Mouse (Mus musculus) intestine, embryonic 16.5 days (tissue): ENCODE data around the gene Ndufs8. TPM values are rescaled to one million over a fixed set of nuclear protein-coding genes. Genes with fewer than 3 reads are reported as not detected.
"Not testable (repeated sequence)": the region's sequence is repeated elsewhere in the genome, so short reads cannot be mapped to it uniquely, and the experiment has no call there.

ENCODE experiments used
- ATAC-seq: fragments of 200-750 bp; cut with Nextera tagmentation; 2 replicates; pipeline ENCODE4 v1.8.0; 2017; ENCODE audit warnings: moderate TSS enrichment, moderate library complexity
- H3K27ac ChIP-seq: fragments of 300-500 bp; sonication (generic); 2 replicates; pipeline ENCODE4 v1.5.1; 2014; ENCODE audit warnings: mild to moderate bottlenecking, low read length
- H3K27me3 ChIP-seq: fragments of 300-500 bp; sonication (generic); replicated peaks from 2 replicates; pipeline ENCODE4 v1.6.1; 2014; ENCODE audit warnings: low read length, control low read depth, mixed read lengths; ENCODE audit not compliant: control insufficient read depth, insufficient read depth
- H3K36me3 ChIP-seq: fragments of 300-500 bp; sonication (generic); 2 replicates; pipeline ENCODE4 v1.6.1; 2014; ENCODE audit warnings: low read length, control low read depth; ENCODE audit not compliant: control insufficient read depth, insufficient read depth
- H3K4me1 ChIP-seq: fragments of 300-500 bp; sonication (generic); 2 replicates; pipeline ENCODE4 v1.6.1; 2014; ENCODE audit warnings: low read length, control low read depth, mixed read lengths; ENCODE audit not compliant: control insufficient read depth, insufficient read depth
- H3K4me2 ChIP-seq: fragments of 300-500 bp; sonication (generic); 2 replicates; pipeline ENCODE4 v1.6.1; 2014; ENCODE audit warnings: low read depth, low read length, control low read depth
- H3K4me3 ChIP-seq: fragments of 300-500 bp; sonication (generic); 2 replicates; pipeline ENCODE4 v1.5.1; 2014; ENCODE audit warnings: mild to moderate bottlenecking, low read length
- H3K9ac ChIP-seq: fragments of 300-500 bp; sonication (generic); 2 replicates; pipeline ENCODE4 v1.6.1; 2014; ENCODE audit warnings: low read depth, low read length
- H3K9me3 ChIP-seq: fragments of 300-500 bp; sonication (generic); 2 replicates; pipeline ENCODE4 v1.6.1; 2016; ENCODE audit warnings: low read length, control low read depth; ENCODE audit not compliant: control insufficient read depth
- WGBS: fragments of 180-500 bp; shearing (Covaris S2); extraction: QIAGEN DNeasy Blood & Tissue Kit; methylation state at CpG from one replicate; pipeline ENCODE4 v1.1.7; 2014; 5-methylcytosine and 5-hydroxymethylcytosine counted together
- polyA plus RNA-seq: library from polyadenylated mRNA; unstranded; fragments of >200 nt; fragmentation: Nextera tagmentation; extraction: Ambion mirVana; gene quantifications from 2 replicates; pipeline ENCODE4 v1.2.1, GENCODE M21; 2015

The Ndufs8 gene
- 412 and 424 TPM in 2 replicates for polyA plus RNA-seq

- peak within 1 kb of the TSS; percentile 81 for H3K9ac ChIP-seq
- peaks cover 12% of the 10 kb centered on the region for H3K4me1 ChIP-seq
- peaks cover 8% of the 10 kb centered on the region; the same call in 1 of the 2 replicates for H3K36me3 ChIP-seq
- peak within 1 kb of the TSS; percentile 87 for H3K27ac ChIP-seq
- WGBS, result under 1% methylated on average over 43 of the region's 43 CpGs
- ATAC-seq, result peak; percentile 98
- peak within 1 kb of the TSS; percentile 75 for H3K4me3 ChIP-seq
- no peaks in the 10 kb centered on the region for H3K9me3 ChIP-seq
- peak within 1 kb of the TSS; percentile 81 for H3K4me2 ChIP-seq
- no peaks in the 10 kb centered on the region for H3K27me3 ChIP-seq
Measured at GRCm38 (mm10) chr19:3912337-3913204, at the start of gene Ndufs8. Gene Ndufs8, minus strand, starts transcription at chr19:3912774.

- H3K4me3 ChIP-seq, H3K4me2 ChIP-seq, H3K9me3 ChIP-seq, H3K36me3 ChIP-seq, H3K9ac ChIP-seq, ATAC-seq, H3K27ac ChIP-seq, H3K4me1 ChIP-seq, H3K27me3 ChIP-seq: not testable (repeated sequence)
- 81% methylated on average over 6 of the region's 6 CpGs for WGBS
Measured at GRCm38 (mm10) chr19:3961805-3962204, 49.2 kb upstream of the Ndufs8 start.

- H3K9me3 ChIP-seq, result no peaks in the 10 kb centered on the region
- no peak for ATAC-seq
- no peaks in the 10 kb centered on the region for H3K27me3 ChIP-seq
- H3K4me3 ChIP-seq, result no peak overlapping the region
- WGBS, result 85% methylated on average over 5 of the region's 5 CpGs
- H3K9ac ChIP-seq, result no peak overlapping the region
- peaks cover 3% of the 10 kb centered on the region; the same call in 1 of the 2 replicates for H3K4me1 ChIP-seq
- no peak overlapping the region for H3K4me2 ChIP-seq
- no peaks in the 10 kb centered on the region for H3K36me3 ChIP-seq
- no peak overlapping the region for H3K27ac ChIP-seq
Measured at GRCm38 (mm10) chr19:3960211-3960610, 47.6 kb upstream of the Ndufs8 start.

- ATAC-seq, result no peak
- no peaks in the 10 kb centered on the region for H3K36me3 ChIP-seq
- H3K4me1 ChIP-seq, result peaks cover 3% of the 10 kb centered on the region; the same call in 1 of the 2 replicates
- H3K27me3 ChIP-seq, result no peaks in the 10 kb centered on the region
- no peak overlapping the region for H3K4me3 ChIP-seq
- H3K9me3 ChIP-seq, result no peaks in the 10 kb centered on the region
- H3K9ac ChIP-seq, result no peak overlapping the region
- H3K4me2 ChIP-seq, result no peak overlapping the region
- no peak overlapping the region for H3K27ac ChIP-seq
Measured at GRCm38 (mm10) chr19:3959030-3959429, 46.5 kb upstream of the Ndufs8 start.

- Histone ChIP-seq H3K4me1 (peaks cover 3% of the 10 kb centered on the region; the same call in 1 of the 2 replicates), H3K27ac (no peak within 1 kb of the TSS), H3K4me3 (no peak within 1 kb of the TSS), H3K27me3 (no peaks in the 10 kb centered on the region), H3K36me3 (no peaks in the 10 kb centered on the region), H3K4me2 (no peak within 1 kb of the TSS), H3K9me3 (no peaks in the 10 kb centered on the region), H3K9ac (no peak within 1 kb of the TSS)
- WGBS, result 71% methylated on average over 4 of the region's 4 CpGs
- no peak for ATAC-seq
Measured at GRCm38 (mm10) chr19:3958470-3958869, 45.9 kb upstream of the Ndufs8 start, which contains the start of gene Aldh3b3. Gene Aldh3b3, plus strand, starts transcription at chr19:3958645.

- H3K27ac ChIP-seq, H3K4me1 ChIP-seq, H3K9ac ChIP-seq, ATAC-seq, H3K4me3 ChIP-seq, H3K27me3 ChIP-seq, H3K9me3 ChIP-seq, H3K4me2 ChIP-seq, H3K36me3 ChIP-seq: not testable (repeated sequence)
- WGBS, result 78% methylated on average over 5 of the region's 5 CpGs
Measured at GRCm38 (mm10) chr19:3957296-3958036, 44.9 kb upstream of the Ndufs8 start.

- Histone ChIP-seq H3K9ac (no peak overlapping the region), H3K4me2 (no peak overlapping the region), H3K36me3 (no peaks in the 10 kb centered on the region), H3K4me1 (peaks cover 3% of the 10 kb centered on the region; the same call in 1 of the 2 replicates), H3K27ac (no peak overlapping the region), H3K9me3 (no peaks in the 10 kb centered on the region), H3K4me3 (no peak overlapping the region), H3K27me3 (no peaks in the 10 kb centered on the region)
- 31% methylated on average over 4 of the region's 4 CpGs for WGBS
- peak; percentile 80 for ATAC-seq
Measured at GRCm38 (mm10) chr19:3955804-3956203, 43.2 kb upstream of the Ndufs8 start.

- Histone ChIP-seq H3K27me3 (no peaks in the 10 kb centered on the region), H3K36me3 (no peaks in the 10 kb centered on the region), H3K4me1 (peaks cover 3% of the 10 kb centered on the region; the same call in 1 of the 2 replicates), H3K4me2 (no peak overlapping the region), H3K4me3 (no peak overlapping the region), H3K9me3 (no peaks in the 10 kb centered on the region), H3K27ac (no peak overlapping the region), H3K9ac (no peak overlapping the region)
- 72% methylated on average over 3 of the region's 3 CpGs for WGBS
- ATAC-seq, result no peak
Measured at GRCm38 (mm10) chr19:3955033-3955432, 42.5 kb upstream of the Ndufs8 start.

- Histone ChIP-seq H3K4me1 (peaks cover 3% of the 10 kb centered on the region; the same call in 1 of the 2 replicates), H3K9me3 (no peaks in the 10 kb centered on the region), H3K4me3 (no peak overlapping the region), H3K4me2 (no peak overlapping the region), H3K27ac (no peak overlapping the region), H3K27me3 (no peaks in the 10 kb centered on the region), H3K36me3 (no peaks in the 10 kb centered on the region), H3K9ac (no peak overlapping the region)
- ATAC-seq, result no peak
- 59% methylated on average over 1 of the region's 1 CpGs for WGBS
Measured at GRCm38 (mm10) chr19:3952099-3952498, 39.5 kb upstream of the Ndufs8 start.
